Mouse (Mus musculus) hindbrain, embryonic 16.5 days (tissue): ENCODE results near the gene Mnd1. TPM values are rescaled to one million over a fixed set of nuclear protein-coding genes. Genes with fewer than 3 reads are reported as not detected.

Experiments
- ATAC-seq: fragments of 200-750 bp; cut with Nextera tagmentation; 2 replicates; pipeline ENCODE4 v1.8.0; 2017; ENCODE audit warnings: moderate TSS enrichment, moderate library complexity
- H3K27ac ChIP-seq: fragments of 300-500 bp; sonication (generic); 2 replicates; pipeline ENCODE4 v1.5.1; 2014; ENCODE audit warnings: low read depth, mild to moderate bottlenecking, control low read depth, low read length, moderate library complexity
- H3K27me3 ChIP-seq: fragments of 300-500 bp; sonication (generic); replicated peaks from 2 replicates; pipeline ENCODE4 v1.6.1; 2014; ENCODE audit warnings: low read length; ENCODE audit not compliant: control insufficient read depth, insufficient read depth
- H3K36me3 ChIP-seq: fragments of 300-500 bp; sonication (generic); 2 replicates; pipeline ENCODE4 v1.6.1; 2014; ENCODE audit warnings: mild to moderate bottlenecking, low read length, moderate library complexity, mixed read lengths; ENCODE audit not compliant: control insufficient read depth, insufficient read depth
- H3K4me1 ChIP-seq: fragments of 300-500 bp; sonication (generic); 2 replicates; pipeline ENCODE4 v1.6.1; 2014; ENCODE audit warnings: low read depth, low read length; ENCODE audit not compliant: control insufficient read depth, insufficient read depth
- H3K4me2 ChIP-seq: fragments of 300-500 bp; sonication (generic); 2 replicates; pipeline ENCODE4 v1.6.1; 2014; ENCODE audit warnings: mild to moderate bottlenecking, low read length, control low read depth, moderate library complexity
- H3K4me3 ChIP-seq: fragments of 300-500 bp; sonication (generic); 2 replicates; pipeline ENCODE4 v1.5.1; 2014; ENCODE audit warnings: mild to moderate bottlenecking, low read length, control low read depth, moderate library complexity
- H3K9ac ChIP-seq: fragments of 300-500 bp; sonication (generic); 2 replicates; pipeline ENCODE4 v1.6.1; 2014; ENCODE audit warnings: low read depth, mild to moderate bottlenecking, control low read depth, low read length, moderate library complexity
- H3K9me3 ChIP-seq: fragments of 300-500 bp; sonication (generic); 2 replicates; pipeline ENCODE4 v1.6.1; 2014; ENCODE audit warnings: mild to moderate bottlenecking, low read length, moderate library complexity; ENCODE audit not compliant: control insufficient read depth
- WGBS: fragments of 180-500 bp; shearing (Covaris S2); extraction: QIAGEN DNeasy Blood & Tissue Kit; methylation state at CpG from one replicate; pipeline ENCODE4 v1.1.7; 2014; 5-methylcytosine and 5-hydroxymethylcytosine counted together
- polyA plus RNA-seq: library from polyadenylated mRNA; unstranded; fragments of >200 nt; fragmentation: Nextera tagmentation; extraction: Ambion mirVana; gene quantifications from 2 replicates; pipeline ENCODE4 v1.2.1, GENCODE M21; 2015

Gene Mnd1
- polyA plus RNA-seq, 1 experiment from 2014 or later, result 2.9 TPM

- H3K27me3 ChIP-seq, result no peaks in the 10 kb centered on the region
- no peak overlapping the region for H3K4me3 ChIP-seq
- WGBS, result 93% methylated on average over 3 of the region's 3 CpGs
- no peak overlapping the region for H3K9ac ChIP-seq
- no peaks in the 10 kb centered on the region for H3K36me3 ChIP-seq
- no peak for ATAC-seq
- H3K9me3 ChIP-seq, result no peaks in the 10 kb centered on the region
- no peak overlapping the region for H3K27ac ChIP-seq
- H3K4me2 ChIP-seq, result no peak overlapping the region
- no peaks in the 10 kb centered on the region for H3K4me1 ChIP-seq
These were observed 28.9 kb downstream of the Mnd1 start for GRCm38 (mm10) chr3:84126721-84127120.

- no peak for ATAC-seq
- 62% methylated on average over 6 of the region's 6 CpGs for WGBS
- no peaks in the 10 kb centered on the region for H3K27me3 ChIP-seq
- no peak overlapping the region for H3K9ac ChIP-seq
- H3K4me1 ChIP-seq, result no peaks in the 10 kb centered on the region
- no peak overlapping the region for H3K4me3 ChIP-seq
- H3K36me3 ChIP-seq, result no peaks in the 10 kb centered on the region
- H3K4me2 ChIP-seq, result no peak overlapping the region
- no peaks in the 10 kb centered on the region for H3K9me3 ChIP-seq
- H3K27ac ChIP-seq, result no peak overlapping the region
These were observed 29.8 kb downstream of the Mnd1 start for GRCm38 (mm10) chr3:84125704-84126289.

- no peaks in the 10 kb centered on the region for H3K9me3 ChIP-seq
- no peaks in the 10 kb centered on the region for H3K4me1 ChIP-seq
- no peak overlapping the region for H3K9ac ChIP-seq
- H3K36me3 ChIP-seq, result no peaks in the 10 kb centered on the region
- H3K27me3 ChIP-seq, result no peaks in the 10 kb centered on the region
- no peak overlapping the region for H3K4me2 ChIP-seq
- WGBS, result 78% methylated on average over 3 of the region's 3 CpGs
- no peak for ATAC-seq
- H3K27ac ChIP-seq, result no peak overlapping the region
- H3K4me3 ChIP-seq, result no peak overlapping the region
These were observed 32.1 kb downstream of the Mnd1 start for GRCm38 (mm10) chr3:84123461-84123860.

GRCm38 (mm10) chr3:84118718-84119117 is 36.9 kb downstream of the Mnd1 start:
- no peak overlapping the region for H3K27ac ChIP-seq
- H3K36me3 ChIP-seq, result no peaks in the 10 kb centered on the region
- H3K4me2 ChIP-seq, result no peak overlapping the region
- ATAC-seq, result no peak
- WGBS, result 65% methylated on average over 7 of the region's 7 CpGs
- H3K27me3 ChIP-seq, result no peaks in the 10 kb centered on the region
- H3K4me1 ChIP-seq, result no peaks in the 10 kb centered on the region
- no peak overlapping the region for H3K9ac ChIP-seq
- no peak overlapping the region for H3K4me3 ChIP-seq
- H3K9me3 ChIP-seq, result no peaks in the 10 kb centered on the region

GRCm38 (mm10) chr3:84118178-84118577 is 37.4 kb downstream of the Mnd1 start:
- Histone ChIP-seq H3K9ac (no peak overlapping the region), H3K9me3 (no peaks in the 10 kb centered on the region), H3K4me1 (no peaks in the 10 kb centered on the region), H3K36me3 (no peaks in the 10 kb centered on the region), H3K4me2 (no peak overlapping the region), H3K4me3 (no peak overlapping the region), H3K27ac (no peak overlapping the region), H3K27me3 (no peaks in the 10 kb centered on the region)
- 87% methylated on average over 7 of the region's 7 CpGs for WGBS
- ATAC-seq, result no peak

- no peaks in the 10 kb centered on the region for H3K36me3 ChIP-seq
- H3K4me3 ChIP-seq, result no peak overlapping the region
- no peaks in the 10 kb centered on the region for H3K4me1 ChIP-seq
- peaks cover 6% of the 10 kb centered on the region; the same call in 1 of the 2 replicates for H3K9me3 ChIP-seq
- no peak overlapping the region for H3K9ac ChIP-seq
- no peak overlapping the region for H3K4me2 ChIP-seq
- 77% methylated on average over 2 of the region's 2 CpGs for WGBS
- ATAC-seq, result no peak
- H3K27me3 ChIP-seq, result no peaks in the 10 kb centered on the region
- no peak overlapping the region for H3K27ac ChIP-seq
These were observed 47.0 kb downstream of the Mnd1 start for GRCm38 (mm10) chr3:84108614-84109013.

GRCm38 (mm10) chr3:84106106-84106505 is 49.5 kb downstream of the Mnd1 start:
- Histone ChIP-seq H3K36me3 (no peaks in the 10 kb centered on the region), H3K4me2 (no peak overlapping the region), H3K4me1 (no peaks in the 10 kb centered on the region), H3K4me3 (no peak overlapping the region), H3K9me3 (peaks cover 6% of the 10 kb centered on the region; the same call in 1 of the 2 replicates), H3K27ac (no peak overlapping the region), H3K9ac (no peak overlapping the region), H3K27me3 (no peaks in the 10 kb centered on the region)
- no peak for ATAC-seq
- 75% methylated on average over 2 of the region's 2 CpGs for WGBS

GRCm38 (mm10) chr3:84103536-84103935 is 52.0 kb downstream of the Mnd1 start:
- Histone ChIP-seq H3K4me3 (no peak overlapping the region), H3K27ac (no peak overlapping the region), H3K9me3 (no peaks in the 10 kb centered on the region), H3K9ac (no peak overlapping the region), H3K36me3 (no peaks in the 10 kb centered on the region), H3K4me2 (no peak overlapping the region), H3K27me3 (no peaks in the 10 kb centered on the region), H3K4me1 (no peaks in the 10 kb centered on the region)
- ATAC-seq, result no peak
- 81% methylated on average over 2 of the region's 2 CpGs for WGBS

GRCm38 (mm10) chr3:84092875-84093274 is 62.7 kb downstream of the Mnd1 start:
- Histone ChIP-seq H3K9ac (no peak overlapping the region), H3K4me2 (no peak overlapping the region), H3K4me1 (no peaks in the 10 kb centered on the region), H3K36me3 (no peaks in the 10 kb centered on the region), H3K4me3 (no peak overlapping the region), H3K27ac (no peak overlapping the region), H3K9me3 (no peaks in the 10 kb centered on the region), H3K27me3 (no peaks in the 10 kb centered on the region)
- no peak for ATAC-seq
- 93% methylated on average over 2 of the region's 2 CpGs for WGBS

GRCm38 (mm10) chr3:84090982-84091381 is 64.6 kb downstream of the Mnd1 start:
- 34% methylated on average over 2 of the region's 2 CpGs for WGBS

More at GRCm38 (mm10) chr3:84090982-84091381, 64.6 kb downstream of the Mnd1 start:
- Histone ChIP-seq H3K27ac (no peak overlapping the region), H3K4me3 (no peak overlapping the region), H3K4me2 (no peak overlapping the region), H3K9me3 (no peaks in the 10 kb centered on the region), H3K36me3 (no peaks in the 10 kb centered on the region), H3K4me1 (no peaks in the 10 kb centered on the region), H3K9ac (no peak overlapping the region), H3K27me3 (no peaks in the 10 kb centered on the region)
- ATAC-seq, result no peak
